Mouse (Mus musculus) cerebellum, adult 11-12 months (tissue): Measurements from ENCODE around the gene Tjp3.

Experiments
- DNase-seq: peaks from one replicate; pipeline ENCODE4 v3.0.0; 2022

Tjp3 gene

GRCm38 (mm10) chr10:81265540-81265939 lies 25.8 kb downstream of the Tjp3 start:
- no peak for DNase-seq

DNA sequence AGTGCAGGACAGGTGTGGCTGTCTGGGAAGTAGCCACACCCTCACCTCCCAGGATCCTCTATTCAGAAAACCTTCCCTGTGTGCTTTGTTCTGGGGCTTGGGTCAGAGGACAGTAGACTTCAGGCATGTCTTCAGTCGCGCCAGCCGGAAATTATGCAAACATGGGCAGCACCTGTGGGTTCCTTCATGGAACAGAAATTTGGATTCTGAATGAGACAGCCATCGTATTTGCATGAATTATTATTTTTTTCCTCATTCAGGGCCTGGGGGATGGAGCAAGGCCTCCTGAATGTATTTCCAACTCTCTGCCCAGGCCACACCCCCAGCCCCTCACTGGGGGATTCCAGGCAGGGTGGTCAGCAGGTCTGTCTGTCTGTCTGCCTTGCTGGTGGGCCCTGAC lies 30.4 kb downstream of the Tjp3 start:
- no peak for DNase-seq

DNA sequence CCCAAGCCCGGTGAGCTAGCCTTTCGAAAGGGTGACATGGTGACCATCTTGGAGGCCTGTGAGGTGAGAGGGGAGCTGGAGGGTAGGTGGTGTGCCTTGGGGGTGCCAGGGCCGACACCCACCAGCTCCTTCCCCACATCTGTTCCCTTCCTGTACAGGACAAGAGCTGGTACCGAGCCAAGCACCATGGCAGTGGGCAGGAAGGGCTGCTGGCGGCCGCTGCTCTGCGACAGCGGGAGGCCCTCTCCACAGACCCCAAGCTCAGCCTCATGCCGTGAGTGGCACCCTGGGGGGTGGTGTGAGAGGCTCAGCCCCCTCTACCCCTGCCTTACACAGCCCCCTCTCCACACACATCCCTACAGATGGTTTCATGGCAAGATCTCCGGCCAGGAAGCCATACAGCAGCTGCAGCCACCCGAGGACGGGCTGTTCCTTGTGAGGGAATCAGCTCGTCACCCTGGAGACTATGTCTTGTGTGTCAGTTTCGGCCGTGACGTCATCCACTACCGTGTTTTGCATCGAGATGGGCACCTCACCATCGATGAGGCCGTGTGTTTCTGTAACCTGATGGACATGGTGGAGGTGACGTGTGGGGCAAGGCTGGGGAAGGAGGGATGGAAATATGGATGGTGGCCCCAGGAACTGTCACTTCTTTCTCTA lies 32.0 kb downstream of the Tjp3 start:
- no peak for DNase-seq

GRCm38 (mm10) chr10:81257158-81258039 lies 34.0 kb downstream of the Tjp3 start:
- no peak for DNase-seq

- no peak for DNase-seq
These were observed 36.5 kb downstream of the Tjp3 start for GRCm38 (mm10) chr10:81254886-81255285.

DNA sequence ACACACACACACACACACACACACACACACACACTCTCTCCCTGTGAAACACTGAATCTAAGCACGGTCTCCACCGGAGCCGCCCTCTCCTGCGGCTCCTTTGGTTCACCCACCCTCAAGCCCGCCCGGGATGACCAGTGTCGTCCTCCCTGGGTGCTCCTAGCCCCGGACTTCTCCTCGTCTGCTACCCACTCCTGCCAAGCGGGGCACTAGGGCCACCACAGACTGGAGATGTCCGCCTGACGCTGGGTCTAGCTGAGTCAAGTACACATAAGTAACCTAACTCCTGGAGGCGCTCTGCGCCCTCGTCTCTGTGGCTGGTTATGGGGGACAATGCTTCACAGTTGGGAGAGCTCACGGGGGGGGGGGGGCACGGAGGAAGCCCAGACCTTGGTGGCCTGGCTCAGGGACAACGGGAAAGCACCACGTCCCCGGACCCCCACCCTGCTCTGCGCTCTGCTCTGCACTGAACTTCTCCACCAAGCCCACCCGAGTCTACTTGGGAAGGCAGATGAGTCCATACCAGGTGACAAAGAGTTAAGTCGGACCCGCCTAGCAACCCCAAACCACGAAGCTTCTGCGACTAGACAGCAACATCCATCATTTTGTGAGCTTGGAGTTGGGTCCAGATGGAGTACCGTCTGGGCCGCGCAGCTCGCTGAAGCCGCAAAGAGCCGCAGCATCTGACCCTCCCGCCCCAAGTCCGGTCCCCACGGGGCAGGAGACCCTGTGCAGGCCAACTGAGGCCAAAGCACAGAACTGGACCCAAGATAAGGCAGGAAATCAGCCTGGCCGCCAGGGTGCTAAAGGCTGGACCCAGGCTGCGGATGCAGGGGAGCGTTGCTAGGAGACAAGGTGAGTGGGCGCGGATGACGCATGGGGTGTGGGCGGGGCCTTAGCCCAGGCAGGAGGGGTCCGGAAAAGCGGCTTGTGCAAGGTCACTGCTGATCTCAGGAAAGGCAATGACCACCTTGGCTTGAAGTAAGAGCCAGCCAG lies 38.7 kb downstream of the Tjp3 start, which contains the start of gene Matk:
Gene Matk, plus strand, starts transcription at position 512 of the 996 bp plus-strand sequence.
- no peak for DNase-seq

GRCm38 (mm10) chr10:81249442-81249841 lies 41.9 kb downstream of the Tjp3 start:
- no peak for DNase-seq

DNA sequence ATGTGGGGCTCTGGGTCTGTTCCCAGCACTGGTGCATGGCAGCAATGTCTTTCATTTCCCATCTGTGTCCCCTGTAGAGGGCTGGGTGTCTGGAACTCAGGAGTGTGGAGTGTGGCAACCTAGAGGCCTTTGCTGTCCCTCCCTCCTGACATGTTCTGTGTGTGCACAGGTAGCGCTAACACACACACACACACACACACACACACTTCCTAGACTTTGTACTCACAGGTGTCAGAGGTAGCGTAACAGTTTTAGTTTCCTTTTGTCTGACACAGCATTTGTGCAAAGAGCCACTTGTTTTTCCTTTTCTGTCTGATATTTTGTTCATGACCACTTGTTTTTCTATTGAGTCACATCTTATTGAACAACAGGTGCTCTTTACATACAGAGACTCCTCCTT lies 43.6 kb downstream of the Tjp3 start:
- no peak for DNase-seq

- DNase-seq = no peak
These were observed 46.2 kb downstream of the Tjp3 start for GRCm38 (mm10) chr10:81245166-81245565.

DNA sequence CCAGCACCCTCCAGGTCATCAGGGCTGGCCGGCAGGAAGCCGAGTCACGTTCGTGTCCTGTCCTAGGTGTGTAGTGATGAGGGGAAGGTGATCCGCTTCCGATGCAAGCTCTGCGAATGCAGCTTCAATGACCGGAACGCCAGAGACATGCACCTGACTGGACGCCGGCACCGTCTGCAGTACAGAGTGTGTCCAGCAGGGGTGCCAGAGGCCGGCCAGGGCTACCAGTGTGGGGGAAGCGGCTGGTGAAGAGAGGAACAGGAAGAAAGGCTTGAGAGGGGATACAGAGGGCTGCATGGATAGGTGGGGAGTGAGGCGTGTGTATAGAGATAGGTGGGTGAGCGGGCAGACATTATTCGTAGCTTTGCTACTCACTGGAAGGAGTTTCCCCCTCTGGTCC lies 46.8 kb downstream of the Tjp3 start:
- peak; percentile 75 for DNase-seq

DNA sequence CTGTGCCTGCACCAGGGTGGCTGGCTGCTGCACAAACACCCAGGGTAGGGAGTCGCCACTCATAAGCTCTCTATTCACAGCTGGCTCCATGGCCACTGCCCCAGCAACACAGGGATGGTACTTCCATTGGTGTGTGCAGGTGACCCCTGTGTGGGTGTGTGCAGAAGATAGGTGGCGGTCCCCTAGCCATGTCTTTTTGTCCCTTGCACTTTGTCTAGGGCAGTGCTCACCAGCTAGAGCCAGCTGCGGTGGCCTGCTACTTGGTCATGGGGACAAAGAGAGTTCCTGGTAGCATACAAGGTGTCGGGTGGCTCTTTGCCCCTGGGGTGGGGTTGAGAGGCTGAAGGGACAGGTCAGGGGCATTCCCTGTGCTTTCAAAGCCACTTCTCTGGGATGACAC lies 47.2 kb downstream of the Tjp3 start:
- no peak for DNase-seq

GRCm38 (mm10) chr10:81242021-81242420 lies 49.4 kb downstream of the Tjp3 start:
- no peak for DNase-seq

GRCm38 (mm10) chr10:81240876-81241275 lies 50.5 kb downstream of the Tjp3 start:
- DNase-seq = peak; percentile 46

DNA sequence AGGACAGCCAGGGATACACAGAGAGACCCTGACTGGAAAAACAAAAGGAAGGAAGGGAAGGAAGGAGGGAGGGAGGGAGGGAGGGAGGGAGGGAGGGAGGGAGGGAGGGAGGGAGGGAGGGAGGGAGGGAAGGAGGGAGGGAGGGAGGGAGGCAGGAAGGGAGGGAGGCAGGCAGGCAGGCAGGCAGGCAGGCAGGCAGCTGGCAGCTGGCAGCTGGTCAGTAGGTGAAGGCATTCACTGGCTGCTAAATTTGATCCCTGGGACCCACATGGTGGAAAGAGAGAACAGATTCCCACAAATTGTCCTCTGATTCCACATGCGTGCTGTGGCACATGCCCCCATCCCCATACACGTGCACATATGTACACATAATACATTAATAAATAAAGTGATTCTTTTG lies 52.8 kb downstream of the Tjp3 start:
- no peak for DNase-seq

- DNase-seq = no peak
These were observed 54.7 kb downstream of the Tjp3 start for GRCm38 (mm10) chr10:81236471-81237268.

- no peak for DNase-seq
These were observed 57.2 kb downstream of the Tjp3 start for GRCm38 (mm10) chr10:81234206-81234605.

- no peak for DNase-seq
These were observed 58.2 kb downstream of the Tjp3 start for GRCm38 (mm10) chr10:81233226-81233585.

DNA sequence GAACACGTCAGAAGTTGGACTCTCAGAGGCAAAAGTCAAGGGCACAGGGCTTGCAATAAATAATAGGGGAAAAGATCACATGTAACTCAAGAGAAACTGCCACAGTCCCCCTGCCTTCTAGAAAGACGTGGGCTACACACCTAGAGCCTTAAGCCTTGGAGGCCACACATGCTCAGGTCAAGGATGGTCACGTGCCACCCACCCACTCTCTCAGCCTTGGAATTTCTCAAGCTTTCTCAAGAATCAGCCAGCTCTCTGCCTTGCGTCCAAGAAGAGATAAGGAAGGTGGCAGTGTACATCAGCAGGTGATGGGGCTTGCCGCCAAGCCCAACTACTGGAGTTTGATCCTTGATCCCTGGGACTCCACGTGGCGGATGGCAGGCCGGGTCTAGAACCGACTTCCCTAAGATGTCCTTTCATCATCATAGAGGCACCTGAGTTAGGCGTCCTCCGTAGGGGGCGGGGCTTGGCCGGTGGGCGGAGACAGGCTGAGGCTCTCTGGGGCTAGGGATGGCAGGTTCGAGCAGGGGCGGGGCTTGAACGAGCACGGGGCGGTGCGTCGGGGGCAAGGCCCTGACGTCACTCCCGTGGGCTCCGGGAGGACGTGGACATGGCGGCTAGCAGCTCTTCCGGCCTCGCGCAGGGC lies 58.7 kb downstream of the Tjp3 start, which contains the start of gene Zfr2:
Gene Zfr2, plus strand, starts transcription at position 576 of the 646 bp plus-strand sequence.
- peak; percentile 96 for DNase-seq

DNA sequence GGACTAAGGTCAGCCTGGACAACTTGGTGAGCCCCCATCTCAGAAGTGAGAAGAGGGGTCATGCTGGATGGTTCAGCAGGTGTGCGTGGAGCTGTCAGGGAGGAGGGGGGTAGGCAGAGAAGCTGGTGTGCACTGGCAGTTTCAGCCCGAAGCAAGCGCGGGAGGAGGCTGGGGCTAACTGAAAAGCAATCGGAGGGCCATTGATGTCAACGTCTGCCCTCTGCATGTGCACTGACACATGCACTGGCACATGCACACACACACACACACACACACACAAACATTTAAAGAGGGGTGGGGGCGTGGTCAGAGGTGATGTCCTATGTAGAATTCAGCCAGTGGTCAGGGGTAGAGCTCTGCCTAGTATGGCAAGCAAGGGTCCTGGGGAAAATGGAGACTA lies 59.9 kb downstream of the Tjp3 start:
- DNase-seq = peak; percentile 63

GRCm38 (mm10) chr10:81230438-81231332 lies 60.7 kb downstream of the Tjp3 start, which contains the start of gene Atcay:
Atcay (minus strand) TSS chr10:81230833.
- peak; percentile 88 for DNase-seq
